Mouse (Mus musculus): ENCODE measurements at regions not wholly inside any gene's neighbourhood (a gene's known extent, or its start where the extent isn't known, plus 50 kb on each side); places are given as distances from the start of the nearest gene placed in this dataset.

GRCm38 (mm10) chrX:99336616-99337553 lies 134.2 kb downstream of the Pja1 start:
- TF ChIP-seq CTCF (IDR thresholded peaks at IDR 0.05) (no peak), EP300 (IDR thresholded peaks at IDR 0.05) (no peak)
